Mouse (Mus musculus) lung, postnatal 14 days (tissue): Measurements from ENCODE around the gene Mrpl33.
"Not testable (repeated sequence)": the region's sequence is repeated elsewhere in the genome, so short reads cannot be mapped to it uniquely, and the experiment has no call there.

Source experiments
- DNase-seq: peaks from one replicate; pipeline ENCODE4 v3.0.0; 2021

The Mrpl33 gene

DNA sequence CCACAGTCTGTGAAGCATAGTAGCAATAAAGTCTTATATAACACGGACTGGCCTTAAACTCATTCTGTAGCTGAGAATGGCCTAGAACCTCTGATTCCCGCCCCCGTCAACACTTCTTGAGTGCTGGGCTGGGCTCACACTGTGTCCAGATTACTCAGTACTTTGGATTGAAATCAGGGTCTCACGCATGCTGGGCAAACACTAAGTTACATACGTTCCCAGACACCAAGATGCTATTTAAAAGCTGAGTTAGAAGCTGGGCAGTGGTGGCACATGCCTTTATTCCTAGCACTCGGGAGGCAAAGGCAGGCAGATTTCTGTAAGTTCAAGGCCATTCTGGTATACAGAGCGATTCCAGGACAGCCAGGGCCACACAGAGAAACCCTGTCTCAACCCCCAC lies 1.4 kb downstream of the Mrpl33 start:
- DNase-seq: no peak

DNA sequence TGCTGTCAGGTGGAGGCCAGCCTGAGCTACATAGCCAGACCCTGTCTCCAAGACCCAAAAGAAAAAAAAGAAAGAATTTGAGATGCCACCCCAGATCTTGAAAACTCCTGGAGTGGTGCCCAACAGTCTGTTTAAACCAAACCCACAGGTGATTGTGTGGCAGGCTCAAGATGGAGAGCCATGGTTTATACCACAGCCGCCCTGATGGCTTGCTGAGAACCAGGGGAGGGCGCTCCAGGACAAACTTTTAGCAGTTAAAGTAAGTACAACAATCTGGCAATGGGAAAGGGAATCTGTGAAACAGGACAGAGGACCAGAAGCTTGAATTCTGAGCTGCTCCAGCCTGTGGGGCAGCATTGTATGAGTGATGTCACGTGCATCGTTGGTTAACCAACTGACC lies 1.8 kb downstream of the Mrpl33 start:
- peak; percentile 62 for DNase-seq

DNA sequence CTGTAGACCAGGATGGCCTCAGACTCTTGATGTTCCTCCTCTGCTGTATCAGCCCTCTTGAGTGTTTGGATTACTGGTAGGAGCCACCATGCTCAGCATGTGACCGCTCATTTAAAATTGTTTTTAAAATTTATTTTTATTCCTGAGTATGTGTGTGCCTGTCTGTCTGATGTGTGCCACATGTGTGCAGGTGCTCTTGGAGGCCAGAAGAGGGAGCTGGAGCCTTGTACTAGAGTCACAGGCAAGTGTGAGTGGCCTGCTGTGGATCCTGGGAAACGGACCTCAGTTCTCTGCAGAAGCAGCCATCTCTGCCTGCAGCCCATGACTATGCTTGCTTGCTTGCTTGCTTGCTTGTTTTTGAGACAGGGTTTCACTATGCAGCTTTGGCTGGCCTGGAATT lies 2.4 kb downstream of the Mrpl33 start:
- no peak for DNase-seq

DNA sequence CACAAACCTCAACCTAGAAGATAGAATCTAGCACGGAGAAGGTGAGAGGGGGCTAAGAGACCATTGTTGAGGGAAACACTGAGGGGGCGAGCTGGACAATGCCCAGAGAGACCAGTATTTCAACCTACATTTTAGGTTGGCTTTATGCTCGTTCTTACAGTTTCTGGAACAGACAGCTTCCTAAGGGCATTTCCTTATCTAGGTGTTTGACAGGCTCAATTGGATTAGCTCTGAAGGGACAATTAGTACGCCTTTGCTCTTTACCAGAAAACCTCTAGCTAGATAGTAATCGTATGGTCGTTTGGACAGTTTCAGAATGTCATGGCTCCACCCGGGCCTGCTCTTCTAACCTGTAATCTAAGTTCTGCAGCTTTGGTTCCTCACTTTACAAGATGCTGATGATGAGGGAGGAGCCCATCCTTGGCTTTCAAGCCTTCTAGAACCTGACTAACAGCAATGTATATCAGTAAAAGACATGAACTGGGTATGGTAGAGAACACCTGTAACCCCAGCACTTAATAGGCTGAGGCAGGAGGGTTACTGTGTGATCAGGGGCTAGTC lies 4.5 kb downstream of the Mrpl33 start:
- no peak for DNase-seq

DNA sequence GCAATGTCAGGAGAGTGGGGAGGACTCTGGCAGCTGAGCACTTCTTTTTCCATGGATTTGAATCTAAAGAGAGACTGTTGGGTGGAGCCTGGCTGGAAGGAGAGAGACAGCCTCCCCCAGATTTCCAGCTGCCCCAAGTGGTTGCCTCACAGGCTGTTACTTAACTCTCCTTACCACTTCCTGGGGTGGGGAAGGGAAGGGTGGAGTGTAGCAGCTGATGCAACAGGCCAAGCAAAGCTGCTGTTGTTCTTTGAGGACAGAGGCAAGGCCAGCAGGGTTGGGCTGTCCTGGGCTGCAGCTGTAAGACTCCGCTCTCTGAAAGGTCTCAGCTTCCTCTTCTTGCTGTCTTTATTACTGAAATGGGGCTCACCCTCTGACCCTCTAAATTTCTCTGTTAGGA lies 5.6 kb downstream of the Mrpl33 start:
- DNase-seq: peak; percentile 77

DNA sequence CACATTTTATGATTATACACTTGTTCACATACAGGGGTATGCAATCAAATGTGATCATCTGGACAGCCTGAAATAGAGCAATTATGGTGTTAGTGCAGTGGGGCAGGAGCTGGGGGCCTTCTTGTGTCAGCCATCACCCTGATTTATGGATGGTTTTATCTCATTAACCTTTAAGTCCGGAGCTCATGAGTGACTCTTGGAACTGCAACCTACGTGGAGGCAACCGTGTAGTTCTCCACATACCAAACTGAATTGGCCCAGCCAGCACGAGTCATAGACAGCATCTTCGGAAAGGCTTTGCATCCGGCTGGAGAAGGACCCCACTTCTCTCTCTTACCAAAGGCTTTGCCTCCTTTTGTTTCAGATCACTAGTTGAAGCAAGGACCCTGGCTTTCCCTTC lies 7.0 kb downstream of the Mrpl33 start:
- DNase-seq: no peak

DNA sequence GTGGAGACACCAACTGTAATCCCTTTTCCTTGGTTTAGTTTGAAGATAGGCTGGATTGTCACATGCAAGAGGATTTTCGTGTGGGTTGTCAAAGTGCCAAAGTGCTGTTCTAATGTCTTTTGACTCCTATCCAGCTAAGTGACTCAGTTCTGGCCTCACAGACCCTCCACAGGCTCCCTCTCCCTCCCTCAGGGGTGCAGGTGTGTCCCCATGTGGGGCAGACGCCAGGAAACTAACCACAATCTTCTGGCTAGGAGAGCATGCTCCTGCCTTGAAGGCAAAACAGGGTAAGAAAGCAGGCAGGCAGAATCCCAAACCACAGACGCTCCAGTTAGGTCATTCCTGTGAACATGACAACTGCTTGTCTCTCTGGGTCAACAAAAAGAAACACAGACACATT lies 9.4 kb downstream of the Mrpl33 start:
- no peak for DNase-seq

DNA sequence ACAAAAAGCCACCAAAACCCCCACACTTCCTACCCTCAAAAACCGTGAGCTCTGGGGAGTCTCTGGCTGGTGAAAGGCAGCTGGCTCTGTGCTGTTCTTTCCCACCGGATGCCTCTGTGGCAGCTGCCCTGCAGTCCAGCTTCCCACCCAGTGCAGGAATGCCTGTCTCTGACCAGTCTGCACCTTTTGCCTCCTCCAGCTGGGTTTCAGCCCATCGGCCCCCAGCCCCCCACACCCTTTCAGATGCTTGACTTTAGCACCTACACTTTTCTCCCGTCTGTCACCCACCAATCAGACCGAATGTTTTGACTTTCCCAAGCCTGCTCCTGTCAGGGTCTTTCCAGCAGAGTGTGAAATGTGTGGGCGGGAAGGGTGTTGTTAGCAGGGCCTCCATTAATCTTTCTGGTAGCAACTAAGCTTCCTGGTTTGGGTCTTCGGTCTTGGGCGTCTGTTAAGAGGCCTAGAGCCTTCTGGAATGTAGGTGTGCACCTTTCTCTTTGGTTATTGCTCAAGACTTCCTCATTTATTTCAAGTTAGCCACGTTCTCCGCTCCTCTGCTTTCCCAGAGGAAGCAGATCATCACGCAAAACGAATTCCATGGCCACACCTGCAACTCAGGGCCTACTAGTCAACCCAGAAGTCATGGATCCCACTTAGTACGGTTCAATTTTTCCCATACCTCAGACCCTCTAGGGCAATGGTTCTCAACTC lies 13.8 kb downstream of the Mrpl33 start:
- no peak for DNase-seq

DNA sequence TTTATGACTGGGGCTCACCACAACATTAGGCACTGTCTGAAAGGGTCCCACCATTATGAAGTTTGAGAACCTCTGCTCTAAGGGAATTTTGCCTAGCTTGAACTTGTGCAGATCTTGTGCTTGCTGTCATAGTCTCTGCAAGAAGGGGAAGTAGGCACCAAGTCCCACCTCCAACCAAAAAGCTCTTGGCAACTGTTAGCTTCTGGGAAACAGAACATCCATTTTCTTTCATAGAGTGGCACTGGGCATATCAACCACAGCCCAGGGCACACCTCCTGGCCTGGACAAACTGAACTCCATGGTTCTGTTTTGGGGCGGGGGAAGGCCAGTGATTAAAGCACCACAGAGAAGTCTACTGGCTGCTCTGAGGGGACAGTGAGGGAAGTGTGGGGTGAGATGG lies 14.5 kb downstream of the Mrpl33 start:
- DNase-seq: no peak

DNA sequence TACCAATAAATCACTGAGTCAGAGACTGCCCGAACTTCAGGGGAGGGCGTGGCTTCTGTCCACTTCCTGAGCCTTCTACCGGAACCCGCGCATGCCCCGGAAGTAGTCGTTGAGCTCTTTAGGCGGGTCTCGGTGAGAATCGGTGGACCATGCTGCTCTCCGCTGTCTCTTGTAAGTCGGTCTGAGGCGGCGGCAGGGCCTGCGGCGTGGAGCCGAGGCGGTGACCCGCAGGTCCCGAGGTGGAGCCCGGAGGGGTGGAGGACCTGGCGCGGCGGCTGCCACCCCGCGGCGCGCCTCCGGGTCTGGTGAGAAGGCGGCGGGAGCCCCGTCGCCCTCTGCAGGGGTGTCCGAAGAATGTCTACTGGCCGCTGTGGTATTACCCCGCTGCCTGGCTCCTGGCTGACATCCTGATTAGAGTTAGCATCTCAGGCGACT lies 17.1 kb downstream of the Mrpl33 start:
- peak; percentile 84 for DNase-seq

DNA sequence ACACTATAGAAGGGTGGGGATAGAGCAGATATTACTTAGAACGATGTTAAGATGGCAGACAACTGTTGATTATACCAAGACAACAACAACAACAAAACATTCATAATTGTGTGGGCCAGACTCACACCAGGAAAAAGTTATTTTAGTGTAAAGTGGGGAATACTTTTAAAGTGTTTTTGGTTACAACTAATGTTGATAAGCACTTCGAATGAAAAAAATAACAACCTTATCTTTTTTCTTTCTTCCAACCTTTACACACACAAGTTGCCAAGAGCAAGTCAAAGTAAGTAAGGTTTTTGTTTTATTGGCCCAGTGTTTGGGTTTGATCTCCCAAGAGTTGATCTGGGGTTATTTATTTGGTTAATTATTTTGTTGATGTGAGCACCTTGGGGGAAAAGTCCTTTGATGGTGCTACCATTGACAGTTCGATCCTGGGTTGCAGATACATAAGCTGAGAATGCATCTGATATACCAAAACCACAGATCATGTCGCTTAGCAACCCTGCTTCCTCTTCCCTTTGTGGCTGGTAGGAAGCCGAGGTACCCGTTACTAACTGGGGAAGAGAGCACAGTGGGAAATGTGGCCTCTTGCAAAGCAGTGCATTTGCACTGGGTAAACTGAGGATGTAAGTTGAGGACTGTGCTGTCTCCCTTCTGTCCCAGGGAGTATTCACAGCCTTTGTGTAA lies 17.7 kb downstream of the Mrpl33 start:
- DNase-seq: peak; percentile 14

DNA sequence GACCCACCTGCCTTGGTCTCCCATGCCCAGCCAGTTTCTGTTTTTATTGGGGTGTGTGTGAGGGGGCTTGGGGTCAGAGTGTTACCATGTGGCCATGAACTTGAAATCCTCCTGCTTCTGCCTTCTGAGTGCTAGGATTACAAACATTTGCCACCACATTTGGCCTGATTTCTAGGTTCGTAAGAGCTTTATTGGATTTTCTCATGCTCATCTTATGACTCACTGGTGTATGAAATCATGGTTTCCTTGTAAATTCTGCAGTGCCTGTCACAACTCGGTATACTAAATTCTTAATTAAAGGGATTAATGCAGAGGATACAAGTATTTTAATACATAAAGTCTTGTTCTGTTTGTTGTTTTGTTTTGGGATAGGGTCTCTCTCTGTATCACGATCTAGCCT lies 23.6 kb downstream of the Mrpl33 start:
- no peak for DNase-seq

DNA sequence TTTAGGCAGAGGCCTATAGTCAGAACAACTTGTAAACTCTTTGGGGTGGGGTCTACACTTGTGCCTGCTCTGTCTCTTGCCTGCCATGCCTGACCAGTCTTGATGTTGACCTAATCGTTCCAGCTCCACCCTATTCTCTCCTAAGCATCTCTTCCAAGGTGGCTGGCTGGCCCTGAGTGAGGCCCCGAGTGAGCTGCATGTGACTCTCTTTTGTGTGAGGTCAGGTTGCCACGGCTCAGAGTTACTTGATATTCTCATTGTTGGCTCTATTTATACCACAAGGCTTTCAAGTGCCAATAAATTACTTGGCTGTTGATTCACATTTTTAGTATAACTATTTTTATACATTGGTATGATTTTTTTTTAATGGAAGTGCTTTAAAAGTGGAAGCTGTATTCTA lies 30.4 kb downstream of the Mrpl33 start:
- no peak for DNase-seq

DNA sequence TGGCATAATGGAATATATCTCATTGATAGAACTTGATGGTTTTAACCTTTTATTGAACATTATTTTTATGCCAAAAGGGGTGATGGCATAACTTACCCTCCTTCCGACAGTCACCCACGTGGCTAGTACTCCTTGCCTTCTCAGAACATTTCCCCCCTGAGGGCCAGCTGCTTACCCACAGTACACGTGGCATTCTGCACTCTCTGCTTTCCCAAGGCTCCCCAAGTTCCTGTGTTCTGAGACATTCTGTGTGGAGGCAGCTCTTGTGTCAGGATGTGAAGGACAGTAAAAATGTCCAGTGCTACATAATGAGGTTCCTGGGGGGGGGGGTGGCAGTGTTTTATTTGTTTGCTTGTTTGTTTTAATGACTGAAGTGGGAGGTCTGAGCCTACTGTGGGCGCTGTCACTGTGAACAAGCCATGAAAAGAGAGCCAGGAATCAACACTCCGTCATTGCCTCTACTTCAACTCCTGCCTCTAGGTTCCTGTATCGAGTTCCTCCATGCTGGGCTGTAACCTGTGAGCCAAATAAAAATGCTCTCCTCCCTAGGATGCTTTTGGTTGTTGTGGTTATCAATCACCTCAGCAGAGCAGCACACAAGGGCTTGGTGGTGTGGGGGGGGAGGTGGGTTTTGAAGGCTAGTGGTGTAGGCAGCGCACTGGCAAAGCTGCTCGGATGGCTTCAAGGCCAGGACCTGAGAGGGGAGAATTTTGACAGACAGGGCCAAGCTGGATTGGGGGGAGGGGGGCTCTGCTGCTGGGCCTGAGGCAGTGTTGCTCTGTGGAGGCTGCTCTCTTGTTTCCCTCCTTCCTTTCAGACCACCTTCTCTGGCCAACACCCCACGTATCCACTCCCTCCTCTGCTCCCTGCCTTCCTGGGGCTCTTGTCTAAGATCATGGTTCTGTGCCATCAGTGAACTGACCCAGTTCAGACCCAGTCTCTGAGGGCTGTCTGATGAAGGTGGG lies 31.1 kb downstream of the Mrpl33 start:
- no peak for DNase-seq

DNA sequence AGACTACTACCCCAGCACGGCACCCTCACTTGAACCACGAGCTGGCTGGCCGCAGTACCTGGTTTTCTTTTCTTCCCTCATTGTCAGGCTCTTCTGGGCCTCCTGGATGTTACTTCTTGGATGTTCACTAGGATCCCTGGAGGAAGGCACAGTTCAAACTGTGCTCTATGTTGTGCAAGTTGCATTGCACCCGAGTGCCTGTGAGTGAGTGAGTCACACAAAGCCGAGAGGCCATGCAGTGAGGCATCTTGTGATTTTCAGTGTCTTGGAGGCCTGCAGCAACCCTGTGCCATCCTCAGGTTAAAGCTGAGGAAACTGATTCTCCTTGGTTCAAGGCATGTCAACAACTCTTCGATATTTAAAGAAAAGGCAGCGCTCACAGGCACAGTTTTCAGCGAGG lies 31.8 kb downstream of the Mrpl33 start:
- DNase-seq: no peak

DNA sequence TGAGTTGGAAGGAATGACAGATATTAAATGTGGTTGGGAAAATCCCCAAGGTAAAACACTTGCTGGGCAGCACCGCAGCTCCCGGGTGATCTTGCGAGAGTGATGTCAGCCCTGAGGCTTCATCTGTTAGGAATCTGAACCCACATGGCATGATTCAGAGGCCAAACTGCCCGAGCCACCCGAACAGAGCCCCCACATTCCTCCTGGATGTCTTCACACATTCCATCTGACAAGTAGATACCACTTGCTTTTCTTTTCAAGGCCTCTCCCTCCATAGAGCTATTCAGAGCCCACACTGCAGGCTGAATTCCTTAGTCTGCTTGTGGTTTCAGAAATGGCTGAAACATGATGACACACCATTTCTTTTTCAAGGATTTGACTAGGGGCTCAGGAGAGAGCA lies 33.3 kb downstream of the Mrpl33 start:
- peak; percentile 30 for DNase-seq

DNA sequence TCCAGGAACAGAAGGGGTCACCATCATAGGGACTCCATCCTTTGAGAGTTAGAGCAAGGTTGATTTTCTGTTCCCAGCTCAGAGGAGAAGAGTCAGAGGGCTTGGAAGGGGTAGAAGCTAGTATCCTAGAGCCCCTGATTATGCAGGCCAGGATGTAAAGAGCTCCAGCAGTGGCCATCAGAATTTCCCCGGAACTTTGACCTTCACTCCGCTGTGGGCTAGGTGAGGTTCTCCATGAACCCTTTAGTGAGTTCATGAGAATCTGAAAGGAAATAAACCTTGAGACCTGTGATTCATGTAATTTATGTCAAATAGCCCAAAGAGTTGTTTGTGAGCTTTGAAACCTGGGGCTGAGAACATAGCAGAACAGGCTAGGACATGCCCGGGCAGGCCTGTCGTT lies 34.4 kb downstream of the Mrpl33 start:
- not testable (repeated sequence) for DNase-seq

DNA sequence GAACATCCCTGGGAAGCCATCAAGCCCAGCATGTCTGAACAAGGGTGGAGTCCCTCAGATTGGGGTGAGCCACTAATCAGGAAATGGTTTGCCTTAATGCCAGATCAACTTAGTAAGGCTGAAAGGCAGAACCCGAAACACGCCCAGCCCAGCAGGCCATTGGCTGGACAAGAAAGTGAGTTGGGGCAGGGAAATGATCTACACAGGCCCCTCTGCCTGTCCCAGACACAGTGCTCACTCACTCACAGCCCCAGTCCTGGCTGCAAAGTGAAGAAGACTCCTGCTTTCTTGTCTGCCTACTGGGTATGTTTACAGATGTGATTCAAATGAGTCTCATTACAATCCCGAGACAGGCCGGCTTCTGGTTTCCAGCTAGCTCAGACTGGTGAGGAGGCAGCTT lies 37.4 kb downstream of the Mrpl33 start:
- no peak for DNase-seq

DNA sequence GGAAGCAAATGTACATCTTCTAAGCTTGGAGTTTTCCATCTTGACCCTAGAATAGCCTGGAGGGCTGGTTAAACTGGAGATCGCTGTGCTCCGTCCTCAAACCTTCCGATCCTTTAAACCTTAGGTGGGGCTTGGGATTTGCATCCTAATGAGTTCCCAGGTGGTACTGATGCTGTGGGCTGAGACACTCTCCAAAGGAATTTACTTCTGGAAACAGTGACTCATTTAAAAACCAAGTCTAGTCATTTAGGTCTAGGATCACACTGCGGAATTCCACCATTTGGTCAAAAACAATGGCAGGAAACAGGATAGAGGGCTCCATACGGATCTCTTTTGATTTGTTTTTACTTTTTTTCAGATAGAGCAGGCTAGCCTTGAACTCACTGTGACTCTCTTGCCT lies 37.9 kb downstream of the Mrpl33 start:
- no peak for DNase-seq

DNA sequence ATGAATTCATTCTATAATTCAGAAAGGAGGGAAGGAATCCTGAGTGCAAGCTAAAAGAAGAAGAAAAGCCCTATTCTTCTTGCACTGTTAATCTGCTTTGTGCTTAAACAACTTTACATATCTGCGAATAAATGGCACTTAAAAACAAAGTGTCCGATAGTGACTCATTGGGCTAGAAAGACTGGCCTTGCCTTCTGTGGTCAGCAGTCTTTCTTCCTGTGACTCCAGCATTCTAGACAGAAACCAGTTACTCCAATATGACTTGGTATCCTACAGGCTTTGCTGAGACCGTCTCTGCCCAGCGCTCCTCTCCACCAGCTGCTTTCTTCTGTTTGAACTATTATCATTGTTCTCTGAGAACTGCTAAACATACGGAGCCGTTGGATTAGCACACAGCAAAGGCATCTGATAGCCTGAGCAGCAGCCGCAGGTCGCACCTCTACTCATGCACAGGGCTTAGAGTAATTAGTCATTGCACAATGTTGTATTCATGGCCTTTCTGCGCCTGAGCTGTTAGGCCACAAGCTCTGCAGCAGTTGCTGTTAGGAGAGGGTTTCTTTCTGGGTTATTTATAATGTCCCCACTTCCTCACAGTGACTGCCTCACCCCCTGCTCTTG lies 40.0 kb downstream of the Mrpl33 start:
- no peak for DNase-seq

DNA sequence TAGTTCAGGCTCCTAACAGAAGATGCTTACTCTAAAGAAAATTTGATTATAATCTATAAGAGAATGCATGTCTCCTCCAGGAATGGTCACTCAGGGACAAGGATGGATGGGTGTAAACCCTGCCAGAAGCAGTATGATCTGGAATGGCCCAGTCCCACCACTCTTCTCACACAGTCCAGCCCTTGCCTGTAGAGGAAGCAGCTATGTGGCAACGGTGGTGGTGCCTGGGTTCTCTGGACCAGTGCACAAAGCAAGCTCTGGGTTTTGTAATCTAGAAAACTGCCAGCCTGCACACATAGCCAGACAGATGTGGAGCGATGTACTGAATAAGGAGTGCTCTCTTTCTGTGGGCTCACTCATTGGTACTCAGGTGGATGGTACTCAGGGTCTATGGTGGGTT lies 43.8 kb downstream of the Mrpl33 start:
- DNase-seq: no peak

DNA sequence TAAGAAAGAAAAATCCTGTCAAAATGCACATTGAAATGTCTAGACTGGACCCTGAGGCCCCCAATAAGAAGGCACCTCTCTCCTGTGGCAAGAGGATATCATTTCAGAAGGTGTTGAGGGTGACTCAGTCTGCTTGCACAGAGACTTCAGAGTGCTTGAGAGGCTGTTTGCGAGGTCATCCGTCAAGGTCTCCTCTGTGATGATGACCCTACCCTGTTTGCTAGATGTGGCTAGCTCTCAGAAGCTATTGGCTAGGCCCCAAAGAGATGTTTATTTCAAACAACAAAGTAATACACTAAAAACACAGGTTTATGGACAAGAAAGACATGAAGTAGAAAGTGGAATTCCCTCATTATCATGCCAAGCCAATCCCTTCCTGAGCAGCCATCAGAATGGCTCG lies 45.6 kb downstream of the Mrpl33 start:
- no peak for DNase-seq

DNA sequence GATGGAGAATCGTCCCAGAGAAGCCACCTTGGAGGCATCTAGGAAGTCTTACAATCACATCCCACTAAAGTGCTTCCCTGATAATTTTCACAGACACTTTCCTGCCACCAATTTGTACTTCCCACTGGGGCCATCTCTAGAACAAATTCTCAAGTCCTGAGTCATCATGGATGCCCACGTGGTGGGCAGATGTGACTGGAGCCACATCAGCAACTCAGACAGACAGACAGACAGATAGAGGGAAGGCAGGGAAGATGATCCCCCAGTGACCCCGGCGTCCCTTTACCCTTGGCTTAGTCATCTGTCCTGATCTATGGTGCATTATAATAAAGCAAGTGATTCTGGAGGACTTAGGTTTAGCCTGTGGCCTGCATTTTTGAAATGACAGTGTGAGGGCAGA lies 47.5 kb downstream of the Mrpl33 start:
- DNase-seq: no peak
